Mouse (Mus musculus): ENCODE data around the gene Gm49601.

GRCm38 (mm10) chr16:18632059-18632458 is 5.8 kb upstream of the Gm49601 start:
- no peak for TF ChIP-seq CTCF (IDR thresholded peaks at IDR 0.05; ENCODE audit: low read depth, low read length)
- no peak for TF ChIP-seq POLR2A (IDR thresholded peaks at IDR 0.05; ENCODE audit: borderline replicate concordance, low read depth, low read length)
